Mouse (Mus musculus): ENCODE measurements around the gene Leap2. TPM values are rescaled to one million over a fixed set of nuclear protein-coding genes. Genes with fewer than 3 reads are reported as not detected.
A peak's percentile ranks its signal among the peaks of the same experiment; 100 is the strongest.

Leap2 gene
- polyA plus RNA-seq (2015; fragmentation: Nextera tagmentation; extraction: Ambion mirVana), result 0.39 TPM in 1 of 2 replicates, not detected in the other

DNA sequence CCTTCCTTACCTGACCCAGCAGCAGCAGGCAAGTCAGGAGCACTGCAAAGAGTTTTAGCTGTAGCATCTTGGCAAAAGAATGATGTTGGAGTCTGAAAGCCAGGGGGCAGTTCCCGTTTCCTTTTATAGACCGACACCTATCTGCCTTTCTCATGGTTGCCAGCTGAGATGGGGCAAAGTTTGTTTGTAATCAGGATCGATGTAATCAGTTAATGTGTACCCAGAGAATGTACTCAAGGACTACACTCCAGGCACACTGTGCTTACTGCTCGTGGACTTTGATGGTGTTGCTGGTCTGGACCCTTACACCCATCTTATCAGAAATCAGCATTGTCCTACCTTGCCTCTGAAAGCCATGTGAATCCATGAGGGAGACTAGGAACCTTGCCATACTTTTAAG, at the start of gene Leap2:
Gene Leap2, minus strand, starts transcription at position 135 of the 400 bp plus-strand sequence.
- Histone ChIP-seq H3K27ac (ENCODE audit: low read length) (no peak within 1 kb of the TSS), H3K9ac (ENCODE audit: low read length) (no peak within 1 kb of the TSS), H3K36me3 (ENCODE audit: control insufficient read depth, insufficient read depth) (peaks cover 17% of the 10 kb centered on the region), H3K9me3 (replicated peaks; ENCODE audit: control insufficient read depth, low read length) (no peaks in the 10 kb centered on the region), H3K4me1 (ENCODE audit: control insufficient read depth, insufficient read depth, low read length) (peaks cover 14% of the 10 kb centered on the region), H3K4me2 (ENCODE audit: low read depth, low read length) (no peak within 1 kb of the TSS), H3K27me3 (ENCODE audit: control insufficient read depth, insufficient read depth, low read length) (no peaks in the 10 kb centered on the region), H3K4me3 (ENCODE audit: low read length) (no peak within 1 kb of the TSS)
- 62% methylated on average over 4 of the region's 4 CpGs for WGBS
- no peak for ATAC-seq (replicated peaks; ENCODE audit: extremely low read depth, insufficient read depth, low FRiP score)

GRCm38 (mm10) chr11:53472709-53473108, 49.7 kb upstream of the Leap2 start:
- Histone ChIP-seq H3K9me3 (replicated peaks; ENCODE audit: control insufficient read depth, low read length) (no peaks in the 10 kb centered on the region), H3K36me3 (ENCODE audit: control insufficient read depth, insufficient read depth) (no peaks in the 10 kb centered on the region), H3K27ac (ENCODE audit: low read length) (no peak overlapping the region), H3K27me3 (ENCODE audit: control insufficient read depth, insufficient read depth, low read length) (peaks cover 53% of the 10 kb centered on the region), H3K4me2 (ENCODE audit: low read depth, low read length) (no peak overlapping the region), H3K9ac (ENCODE audit: low read length) (no peak overlapping the region), H3K4me3 (ENCODE audit: low read length) (no peak overlapping the region), H3K4me1 (ENCODE audit: control insufficient read depth, insufficient read depth, low read length) (peaks cover 12% of the 10 kb centered on the region; the same call in 1 of the 2 replicates)
- no peak for ATAC-seq (replicated peaks; ENCODE audit: extremely low read depth, insufficient read depth, low FRiP score)
- WGBS, result 77% methylated on average over 3 of the region's 3 CpGs

- peak; percentile 67 for ATAC-seq (replicated peaks; ENCODE audit: extremely low read depth, insufficient read depth, low FRiP score)
- Histone ChIP-seq H3K9ac (ENCODE audit: low read length) (0 out of 2 replicates have a peak within 1 kb of the TSS, but pooled peaks have one; percentile 9), H3K27me3 (ENCODE audit: control insufficient read depth, insufficient read depth, low read length) (peaks cover 48% of the 10 kb centered on the region), H3K4me3 (ENCODE audit: low read length) (peak within 1 kb of the TSS; percentile 20), H3K4me2 (ENCODE audit: low read depth, low read length) (peak within 1 kb of the TSS; percentile 51), H3K9me3 (replicated peaks; ENCODE audit: control insufficient read depth, low read length) (no peaks in the 10 kb centered on the region), H3K4me1 (ENCODE audit: control insufficient read depth, insufficient read depth, low read length) (peaks cover 15% of the 10 kb centered on the region; the same call in 1 of the 2 replicates), H3K36me3 (ENCODE audit: control insufficient read depth, insufficient read depth) (no peaks in the 10 kb centered on the region), H3K27ac (ENCODE audit: low read length) (no peak within 1 kb of the TSS)
- WGBS, result 4% methylated on average over 29 of the region's 29 CpGs
Measured at GRCm38 (mm10) chr11:53469968-53470695, 47.2 kb upstream of the Leap2 start, which contains the start of gene Gm9837. TSS of gene Gm9837 (minus strand) at chr11:53470479.

GRCm38 (mm10) chr11:53469294-53469967, 46.5 kb upstream of the Leap2 start:
- 35% methylated on average over 16 of the region's 16 CpGs for WGBS
- Histone ChIP-seq H3K4me2 (ENCODE audit: low read depth, low read length) (peak overlapping the region; percentile 51), H3K27ac (ENCODE audit: low read length) (no peak overlapping the region), H3K27me3 (ENCODE audit: control insufficient read depth, insufficient read depth, low read length) (peaks cover 50% of the 10 kb centered on the region), H3K9ac (ENCODE audit: low read length) (no peak overlapping the region), H3K36me3 (ENCODE audit: control insufficient read depth, insufficient read depth) (no peaks in the 10 kb centered on the region), H3K9me3 (replicated peaks; ENCODE audit: control insufficient read depth, low read length) (peaks cover 2% of the 10 kb centered on the region; the same call in 1 of the 2 replicates), H3K4me1 (ENCODE audit: control insufficient read depth, insufficient read depth, low read length) (peaks cover 15% of the 10 kb centered on the region; the same call in 1 of the 2 replicates), H3K4me3 (ENCODE audit: low read length) (0 out of 2 replicates have a peak overlapping the region, but pooled peaks have one; percentile 13)
- 0 out of 2 replicates have a peak, but pooled peaks have one; percentile 6 for ATAC-seq (replicated peaks; ENCODE audit: extremely low read depth, insufficient read depth, low FRiP score)

- Histone ChIP-seq H3K4me1 (ENCODE audit: control insufficient read depth, insufficient read depth, low read length) (peaks cover 23% of the 10 kb centered on the region), H3K9me3 (replicated peaks; ENCODE audit: control insufficient read depth, low read length) (peaks cover 3% of the 10 kb centered on the region; the same call in 1 of the 2 replicates), H3K27me3 (ENCODE audit: control insufficient read depth, insufficient read depth, low read length) (peaks cover 69% of the 10 kb centered on the region), H3K9ac (ENCODE audit: low read length) (peak overlapping the region; percentile 73), H3K27ac (ENCODE audit: low read length) (no peak overlapping the region), H3K4me2 (ENCODE audit: low read depth, low read length) (peak overlapping the region; percentile 74), H3K4me3 (ENCODE audit: low read length) (peak overlapping the region; percentile 47), H3K36me3 (ENCODE audit: control insufficient read depth, insufficient read depth) (no peaks in the 10 kb centered on the region)
- no peak for ATAC-seq (replicated peaks; ENCODE audit: extremely low read depth, insufficient read depth, low FRiP score)
- WGBS, result 9% methylated on average over 40 of the region's 40 CpGs
Measured at GRCm38 (mm10) chr11:53466231-53466971, 43.4 kb upstream of the Leap2 start.

DNA sequence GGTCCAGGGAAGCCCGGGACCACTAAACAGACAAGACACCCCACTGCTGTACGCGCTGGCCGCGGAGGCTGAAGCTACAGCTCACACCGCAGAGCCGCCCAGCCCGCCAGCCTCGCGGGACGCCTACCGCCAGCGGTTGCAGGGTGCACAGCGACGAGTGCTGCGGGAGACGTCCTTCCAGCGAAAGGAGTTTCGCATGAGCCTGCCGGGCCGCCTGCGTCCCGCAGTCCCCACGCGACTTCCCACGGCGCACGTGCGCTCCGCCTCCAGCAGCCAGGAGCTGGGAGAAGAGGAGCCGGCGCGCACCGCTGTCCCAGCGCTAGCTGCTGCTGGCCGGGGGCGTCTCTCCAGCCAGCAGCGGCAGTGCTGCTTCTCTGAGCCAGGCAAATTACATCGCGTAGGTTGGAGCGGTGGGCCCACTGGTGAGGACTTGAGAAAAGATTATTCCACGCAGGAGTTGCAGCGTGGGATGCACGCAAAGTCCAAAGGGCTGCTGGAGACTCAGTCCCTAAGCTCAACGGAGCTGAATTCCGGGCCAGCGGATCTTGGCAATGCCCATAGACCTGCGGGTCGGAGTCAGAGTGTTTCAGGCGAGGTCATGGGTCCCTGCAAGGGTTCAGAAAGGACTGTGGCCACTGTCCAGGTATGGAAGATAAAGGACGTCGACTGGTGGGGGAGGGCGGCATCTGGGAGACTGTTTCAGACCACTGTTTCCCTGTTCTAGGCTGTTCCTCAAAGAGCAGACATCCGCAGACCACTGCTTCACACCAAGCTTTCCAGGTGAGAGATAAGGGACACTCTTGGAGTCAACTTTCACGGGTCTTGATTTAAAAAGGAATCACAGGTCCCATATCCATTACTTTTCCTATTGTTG, 40.8 kb upstream of the Leap2 start:
- Histone ChIP-seq H3K36me3 (ENCODE audit: control insufficient read depth, insufficient read depth) (no peaks in the 10 kb centered on the region), H3K27me3 (ENCODE audit: control insufficient read depth, insufficient read depth, low read length) (peaks cover 49% of the 10 kb centered on the region), H3K27ac (ENCODE audit: low read length) (no peak overlapping the region), H3K4me3 (ENCODE audit: low read length) (peak overlapping the region; percentile 59), H3K4me2 (ENCODE audit: low read depth, low read length) (peak overlapping the region; percentile 90), H3K4me1 (ENCODE audit: control insufficient read depth, insufficient read depth, low read length) (peaks cover 12% of the 10 kb centered on the region), H3K9me3 (replicated peaks; ENCODE audit: control insufficient read depth, low read length) (peaks cover 3% of the 10 kb centered on the region; the same call in 1 of the 2 replicates), H3K9ac (ENCODE audit: low read length) (peak overlapping the region; percentile 66)
- ATAC-seq (replicated peaks; ENCODE audit: extremely low read depth, insufficient read depth, low FRiP score), result peak; percentile 28; the same call in 1 of the 2 replicates
- WGBS, result 6% methylated on average over 55 of the region's 55 CpGs

DNA sequence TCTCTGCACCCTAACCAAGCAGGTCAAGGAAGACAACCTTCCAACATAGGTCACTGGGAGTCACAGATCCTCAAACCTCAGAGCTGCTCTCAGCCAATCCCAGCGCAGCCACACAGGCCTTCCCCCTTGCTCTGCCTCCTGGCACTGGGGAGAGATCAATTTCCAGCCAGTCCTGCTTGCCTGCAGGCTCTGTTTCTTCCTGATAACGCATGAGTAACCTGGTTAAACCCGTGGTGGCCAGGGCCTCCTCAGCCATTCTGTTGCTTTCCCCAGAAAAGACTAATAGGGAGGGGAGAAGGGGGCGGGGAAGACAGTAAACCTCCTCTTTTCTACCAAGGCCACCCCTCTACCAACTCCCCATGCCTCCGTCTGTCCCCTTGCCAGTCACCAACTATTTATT, 38.8 kb upstream of the Leap2 start:
- Histone ChIP-seq H3K9me3 (replicated peaks; ENCODE audit: control insufficient read depth, low read length) (peaks cover 3% of the 10 kb centered on the region; the same call in 1 of the 2 replicates), H3K27ac (ENCODE audit: low read length) (no peak overlapping the region), H3K27me3 (ENCODE audit: control insufficient read depth, insufficient read depth, low read length) (peaks cover 54% of the 10 kb centered on the region), H3K9ac (ENCODE audit: low read length) (no peak overlapping the region), H3K4me3 (ENCODE audit: low read length) (no peak overlapping the region), H3K4me1 (ENCODE audit: control insufficient read depth, insufficient read depth, low read length) (peaks cover 12% of the 10 kb centered on the region), H3K4me2 (ENCODE audit: low read depth, low read length) (no peak overlapping the region), H3K36me3 (ENCODE audit: control insufficient read depth, insufficient read depth) (no peaks in the 10 kb centered on the region)
- 49% methylated on average over 5 of the region's 5 CpGs for WGBS
- no peak for ATAC-seq (replicated peaks; ENCODE audit: extremely low read depth, insufficient read depth, low FRiP score)

- ATAC-seq (replicated peaks; ENCODE audit: extremely low read depth, insufficient read depth, low FRiP score), result no peak
- peaks cover 3% of the 10 kb centered on the region; the same call in 1 of the 2 replicates for H3K9me3 ChIP-seq (replicated peaks; ENCODE audit: control insufficient read depth, low read length)
- peaks cover 42% of the 10 kb centered on the region for H3K27me3 ChIP-seq (ENCODE audit: control insufficient read depth, insufficient read depth, low read length)
- H3K4me3 ChIP-seq (ENCODE audit: low read length), result no peak overlapping the region
- H3K36me3 ChIP-seq (ENCODE audit: control insufficient read depth, insufficient read depth), result no peaks in the 10 kb centered on the region
- 58% methylated on average over 3 of the region's 3 CpGs for WGBS
- H3K4me1 ChIP-seq (ENCODE audit: control insufficient read depth, insufficient read depth, low read length), result peaks cover 8% of the 10 kb centered on the region
- no peak overlapping the region for H3K9ac ChIP-seq (ENCODE audit: low read length)
- no peak overlapping the region for H3K4me2 ChIP-seq (ENCODE audit: low read depth, low read length)
- H3K27ac ChIP-seq (ENCODE audit: low read length), result no peak overlapping the region
Measured at GRCm38 (mm10) chr11:53460192-53460591, 37.2 kb upstream of the Leap2 start.

Measured in heart, embryonic 16.5 days (tissue).